Mouse (Mus musculus) gastrocnemius, adult 2 months (tissue): ENCODE measurements at regions not wholly inside any gene's neighbourhood (a gene's known extent, or its start where the extent isn't known, plus 50 kb on each side); places are given as distances from the start of the nearest gene placed in this dataset. TPM values are rescaled to one million over a fixed set of nuclear protein-coding genes. Genes with fewer than 3 reads are reported as not detected.
"Not testable (repeated sequence)": the region's sequence is repeated elsewhere in the genome, so short reads cannot be mapped to it uniquely, and the experiment has no call there.

Experiments
- DNase-seq: peaks from one replicate; pipeline ENCODE4 v3.0.0; 2022
- H3K27ac ChIP-seq: fragments of 200-600 bp; 2 replicates; pipeline ENCODE4 v1.8.1; 2022; ENCODE audit warnings: mild to moderate bottlenecking
- H3K4me3 ChIP-seq: fragments of 200-600 bp; 2 replicates; pipeline ENCODE4 v1.8.1; 2022; ENCODE audit warnings: mild to moderate bottlenecking, moderate library complexity
- intact Hi-C: fragments of 180-260 bp; cut with DNase I; formaldehyde crosslinking; loops from one replicate; pipeline ENCODE4 v1.15.1; 2025
- microRNA-seq: library from miRNA; unstranded; fragments of <30 nt; microRNA quantifications from one replicate; pipeline ENCODE4 v1.2.0, GENCODE M21; 2021

- DNase-seq, H3K27ac ChIP-seq, intact Hi-C loops, H3K4me3 ChIP-seq: not testable (repeated sequence)
Measured at GRCm38 (mm10) chr13:61805300-61805699, 235.4 kb upstream of the Cts3 start.

GRCm38 (mm10) chr13:61804168-61804874 lies 234.4 kb upstream of the Cts3 start:
- intact Hi-C loops, H3K27ac ChIP-seq: not testable (repeated sequence)
- peak; percentile 31 for DNase-seq
- peak overlapping the region; percentile 73 for H3K4me3 ChIP-seq

- H3K27ac ChIP-seq, intact Hi-C loops, DNase-seq: not testable (repeated sequence)
- peak overlapping the region; percentile 73 for H3K4me3 ChIP-seq
Measured at GRCm38 (mm10) chr13:61803763-61804162, 233.8 kb upstream of the Cts3 start.

GRCm38 (mm10) chr13:61763457-61763856 lies 193.5 kb upstream of the Cts3 start:
- H3K27ac ChIP-seq, H3K4me3 ChIP-seq, intact Hi-C loops, DNase-seq: not testable (repeated sequence)

Small RNA genes in the stretch of these regions (microRNA-seq; reads per million reads assigned to microRNA genes)
- not detected for gene Gm23739
